Mouse (Mus musculus): ENCODE measurements around the gene Wdr46. TPM values are rescaled to one million over a fixed set of nuclear protein-coding genes. Genes with fewer than 3 reads are reported as not detected.

Gene Wdr46
- polyA plus RNA-seq, 1 experiment from 2014 or later = 23.1 TPM

DNA sequence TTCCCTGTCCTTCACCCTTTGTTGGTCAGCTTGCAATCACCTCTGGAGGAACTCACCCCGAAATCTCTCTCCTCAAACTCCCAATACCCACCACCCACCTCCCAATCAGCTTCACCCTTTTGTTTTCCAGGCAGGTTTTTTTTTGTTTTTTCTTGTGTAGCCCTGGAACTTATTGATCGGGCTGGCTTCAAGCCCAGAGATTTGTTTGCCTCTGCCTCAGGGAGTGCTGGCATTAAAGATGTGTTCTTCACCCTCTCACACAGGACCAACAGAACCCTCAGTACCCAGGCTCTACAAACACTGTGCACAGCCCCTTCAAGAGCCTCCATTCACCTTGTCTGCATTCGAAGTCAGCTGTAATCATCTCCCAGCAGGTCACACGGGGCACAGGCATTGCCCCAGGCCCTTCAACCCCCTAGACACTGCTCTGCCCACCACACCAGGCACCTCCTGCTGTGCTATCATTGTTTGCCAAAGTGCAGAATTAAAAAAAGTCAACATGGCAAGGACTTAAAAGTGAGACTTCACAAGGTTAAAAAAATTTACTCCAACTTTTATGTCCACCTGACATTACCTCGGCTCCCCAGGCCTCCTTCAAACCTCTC lies 13.6 kb downstream of the Wdr46 start:
- 31% methylated on average over 5 of the region's 5 CpGs for whole genome bisulfite sequencing
- no peak for ATAC-seq (ENCODE audit: insufficient read depth, low FRiP score)
- Histone ChIP-seq H3K4me1 (ENCODE audit: control insufficient read depth, insufficient read depth, low read length) (peaks cover 46% of the 10 kb centered on the region), H3K36me3 (ENCODE audit: control insufficient read depth, insufficient read depth, low read length) (peaks cover 4% of the 10 kb centered on the region; the same call in 1 of the 2 replicates), H3K4me3 (replicated peaks; ENCODE audit: low read length) (peak overlapping the region; percentile 97), H3K9me3 (replicated peaks; ENCODE audit: control insufficient read depth, low read length) (no peaks in the 10 kb centered on the region), H3K27me3 (ENCODE audit: control insufficient read depth, insufficient read depth, low read length) (no peaks in the 10 kb centered on the region), H3K9ac (ENCODE audit: low read length) (peak overlapping the region; percentile 98), H3K27ac (ENCODE audit: low read length) (peak overlapping the region; percentile 92), H3K4me2 (ENCODE audit: low read depth, low read length) (peak overlapping the region; percentile 97)

DNA sequence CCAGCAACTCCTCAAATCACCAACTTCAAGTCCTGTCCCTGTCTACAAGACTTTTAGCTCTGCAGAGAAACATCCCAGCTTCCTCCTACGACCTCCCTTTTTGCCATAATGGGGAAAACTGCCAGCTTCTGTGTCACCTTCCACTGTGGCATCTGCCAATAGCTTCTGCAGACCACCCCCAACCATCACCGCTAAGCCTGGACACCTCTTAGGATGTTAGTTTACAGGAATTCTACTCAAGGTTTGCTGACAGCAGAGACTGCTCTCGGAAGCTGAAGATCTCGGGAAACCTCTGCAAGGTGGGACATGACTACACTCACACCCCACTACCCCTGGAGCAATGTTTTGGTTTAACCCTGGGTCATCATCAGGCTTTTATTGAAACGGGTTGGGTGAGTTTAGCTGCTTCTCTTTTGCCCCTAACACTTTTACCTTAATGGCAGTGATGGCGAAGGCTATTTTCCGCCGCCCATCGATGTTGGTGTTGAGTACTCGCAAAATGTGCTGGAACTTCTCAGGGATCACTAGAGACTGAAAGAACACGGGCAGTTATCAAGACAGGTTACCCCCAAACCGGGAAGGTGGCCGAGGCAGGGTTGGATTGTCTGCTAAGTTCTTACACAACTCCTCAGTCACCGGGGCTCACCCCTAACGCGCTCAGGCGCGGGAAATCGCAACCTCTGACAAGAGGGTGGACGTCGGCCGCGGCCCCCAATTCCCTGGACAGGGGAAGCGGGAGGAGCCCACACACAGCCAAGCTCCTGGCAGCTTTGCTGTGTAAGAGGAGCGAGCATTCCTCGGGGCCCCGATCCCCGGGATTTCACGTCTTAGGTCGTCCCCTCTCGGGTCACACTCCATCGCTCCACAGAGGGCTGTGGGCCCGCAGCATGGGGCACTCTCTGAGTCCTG lies 14.4 kb downstream of the Wdr46 start:
- WGBS = under 1% methylated on average over 33 of the region's 33 CpGs
- Histone ChIP-seq H3K27ac (ENCODE audit: low read length) (peak overlapping the region; percentile 92), H3K4me2 (ENCODE audit: low read depth, low read length) (peak overlapping the region; percentile 97), H3K36me3 (ENCODE audit: control insufficient read depth, insufficient read depth, low read length) (peaks cover 12% of the 10 kb centered on the region; the same call in 1 of the 2 replicates), H3K9ac (ENCODE audit: low read length) (peak overlapping the region; percentile 98), H3K9me3 (replicated peaks; ENCODE audit: control insufficient read depth, low read length) (no peaks in the 10 kb centered on the region), H3K27me3 (ENCODE audit: control insufficient read depth, insufficient read depth, low read length) (no peaks in the 10 kb centered on the region), H3K4me1 (ENCODE audit: control insufficient read depth, insufficient read depth, low read length) (peaks cover 45% of the 10 kb centered on the region), H3K4me3 (replicated peaks; ENCODE audit: low read length) (peak overlapping the region; percentile 97)
- peak; percentile 6; the same call in 1 of the 2 replicates for ATAC-seq (ENCODE audit: insufficient read depth, low FRiP score)

DNA sequence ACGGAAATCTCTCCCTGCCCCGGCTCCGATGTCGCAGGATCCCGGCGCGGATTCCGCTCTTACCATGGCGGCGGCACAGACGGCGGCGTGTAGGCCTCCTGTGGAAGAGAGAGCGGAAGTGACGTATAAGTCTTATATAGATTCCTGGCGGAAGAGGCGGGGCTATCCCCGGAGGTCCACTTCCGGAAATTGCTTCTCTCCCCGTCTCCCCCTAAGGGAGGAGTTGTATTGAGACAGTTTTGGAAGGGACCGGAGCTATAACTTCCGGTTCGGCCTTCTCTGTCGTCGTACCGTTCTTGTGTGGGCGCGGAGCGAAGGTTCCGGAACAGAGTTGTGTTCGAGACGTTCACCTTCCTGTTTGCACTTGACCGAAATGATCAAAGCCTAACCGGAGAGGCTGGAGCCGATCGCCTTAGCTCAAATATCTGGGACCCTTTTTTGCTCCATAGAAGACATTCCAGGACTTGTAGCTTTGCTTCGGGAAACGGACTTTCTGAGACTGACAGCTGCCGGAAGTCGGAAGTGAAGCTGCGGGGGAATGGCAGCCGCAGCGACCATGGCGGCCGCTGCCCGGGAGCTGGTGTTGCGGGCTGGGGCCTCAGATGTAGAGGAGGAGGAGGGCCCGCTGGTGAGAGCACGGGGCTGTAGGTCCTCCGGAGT lies 15.2 kb downstream of the Wdr46 start, which contains the start of the genes Vps52 and Rps18:
Gene Vps52, plus strand, starts transcription at position 258 of the 660 bp plus-strand sequence.
Gene Rps18, minus strand, starts transcription at position 447 of the 660 bp plus-strand sequence.
- Histone ChIP-seq H3K4me1 (ENCODE audit: control insufficient read depth, insufficient read depth, low read length) (peaks cover 37% of the 10 kb centered on the region), H3K36me3 (ENCODE audit: control insufficient read depth, insufficient read depth, low read length) (peaks cover 12% of the 10 kb centered on the region; the same call in 1 of the 2 replicates), H3K27me3 (ENCODE audit: control insufficient read depth, insufficient read depth, low read length) (no peaks in the 10 kb centered on the region), H3K9ac (ENCODE audit: low read length) (peak within 1 kb of the TSS; percentile 98), H3K4me3 (replicated peaks; ENCODE audit: low read length) (peak within 1 kb of the TSS; percentile 97), H3K4me2 (ENCODE audit: low read depth, low read length) (peak within 1 kb of the TSS; percentile 97), H3K9me3 (replicated peaks; ENCODE audit: control insufficient read depth, low read length) (no peaks in the 10 kb centered on the region), H3K27ac (ENCODE audit: low read length) (peak within 1 kb of the TSS; percentile 92)
- WGBS = under 1% methylated on average over 50 of the region's 50 CpGs
- peak; percentile 91 for ATAC-seq (ENCODE audit: insufficient read depth, low FRiP score)

DNA sequence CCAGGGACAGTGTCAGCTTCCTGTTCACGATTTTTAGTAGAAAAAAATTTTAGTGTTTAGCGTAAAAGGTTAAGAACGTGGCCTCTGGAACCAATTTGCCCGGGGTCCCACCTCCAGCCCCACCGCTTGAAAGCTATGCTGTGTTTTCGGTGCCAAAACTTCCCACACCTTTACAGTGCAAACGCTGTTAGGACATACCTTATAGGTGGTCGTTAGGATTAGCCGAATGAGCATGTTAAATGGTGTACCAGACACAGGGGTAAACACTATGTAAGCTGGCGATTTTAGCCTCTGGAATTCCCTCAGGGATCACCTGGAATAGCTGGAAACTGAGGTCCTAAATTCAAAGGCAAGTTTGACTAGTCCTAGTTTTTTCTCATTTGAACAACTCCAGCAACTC lies 15.9 kb downstream of the Wdr46 start:
- ATAC-seq (ENCODE audit: insufficient read depth, low FRiP score) = no peak
- H3K9ac ChIP-seq (ENCODE audit: low read length) = peak overlapping the region; percentile 81
- 7% methylated on average over 10 of the region's 10 CpGs for WGBS
- peak overlapping the region; percentile 75 for H3K4me2 ChIP-seq (ENCODE audit: low read depth, low read length)
- no peak overlapping the region for H3K27ac ChIP-seq (ENCODE audit: low read length)
- peaks cover 37% of the 10 kb centered on the region for H3K4me1 ChIP-seq (ENCODE audit: control insufficient read depth, insufficient read depth, low read length)
- H3K36me3 ChIP-seq (ENCODE audit: control insufficient read depth, insufficient read depth, low read length) = peaks cover 12% of the 10 kb centered on the region; the same call in 1 of the 2 replicates
- H3K27me3 ChIP-seq (ENCODE audit: control insufficient read depth, insufficient read depth, low read length) = no peaks in the 10 kb centered on the region
- H3K4me3 ChIP-seq (replicated peaks; ENCODE audit: low read length) = peak overlapping the region; percentile 97
- H3K9me3 ChIP-seq (replicated peaks; ENCODE audit: control insufficient read depth, low read length) = no peaks in the 10 kb centered on the region

DNA sequence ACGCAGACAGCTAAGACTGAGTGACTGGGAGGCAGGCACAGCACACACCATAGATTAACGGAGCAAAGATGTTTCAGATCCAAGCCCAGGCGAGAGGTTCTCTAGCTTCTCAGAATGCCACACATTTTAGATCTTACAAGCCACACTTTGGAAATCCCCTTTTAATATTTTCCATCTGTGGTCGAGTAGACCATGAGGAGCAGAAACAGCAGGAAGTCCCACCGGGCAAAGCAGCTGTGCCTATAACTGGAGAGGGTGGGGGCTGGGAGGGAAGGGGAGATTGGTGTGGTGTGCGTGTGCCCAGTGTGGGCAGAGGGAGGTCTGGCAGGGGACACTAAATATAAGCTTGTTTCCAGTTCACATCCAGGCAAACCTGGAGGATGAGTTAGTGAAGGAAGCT lies 17.0 kb downstream of the Wdr46 start:
- H3K36me3 ChIP-seq (ENCODE audit: control insufficient read depth, insufficient read depth, low read length) = peaks cover 12% of the 10 kb centered on the region; the same call in 1 of the 2 replicates
- H3K27ac ChIP-seq (ENCODE audit: low read length) = no peak overlapping the region
- H3K9me3 ChIP-seq (replicated peaks; ENCODE audit: control insufficient read depth, low read length) = no peaks in the 10 kb centered on the region
- H3K9ac ChIP-seq (ENCODE audit: low read length) = no peak overlapping the region
- no peak overlapping the region for H3K4me3 ChIP-seq (replicated peaks; ENCODE audit: low read length)
- WGBS = 88% methylated on average over 6 of the region's 6 CpGs
- H3K4me2 ChIP-seq (ENCODE audit: low read depth, low read length) = no peak overlapping the region
- no peak for ATAC-seq (ENCODE audit: insufficient read depth, low FRiP score)
- peaks cover 26% of the 10 kb centered on the region for H3K4me1 ChIP-seq (ENCODE audit: control insufficient read depth, insufficient read depth, low read length)
- H3K27me3 ChIP-seq (ENCODE audit: control insufficient read depth, insufficient read depth, low read length) = no peaks in the 10 kb centered on the region

DNA sequence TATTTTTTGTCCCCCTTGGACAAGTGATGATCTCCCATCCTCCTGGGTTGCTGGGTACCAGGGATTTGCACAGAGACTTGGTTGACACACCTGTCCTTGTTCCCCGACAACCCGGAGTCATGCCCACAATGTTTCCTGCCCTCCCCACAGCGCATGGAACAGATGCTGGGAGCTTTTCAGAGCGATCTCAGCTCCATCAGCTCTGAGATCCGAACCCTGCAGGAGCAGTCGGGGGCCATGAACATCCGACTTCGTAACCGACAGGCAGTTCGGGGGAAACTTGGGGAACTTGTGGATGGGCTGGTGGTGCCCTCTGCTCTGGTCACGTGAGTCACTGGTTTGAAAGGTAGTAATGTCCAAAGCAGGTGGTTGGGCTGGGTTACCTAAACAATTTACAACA lies 18.0 kb downstream of the Wdr46 start:
- Histone ChIP-seq H3K9me3 (replicated peaks; ENCODE audit: control insufficient read depth, low read length) (no peaks in the 10 kb centered on the region), H3K36me3 (ENCODE audit: control insufficient read depth, insufficient read depth, low read length) (0 out of 2 replicates have a peak, but pooled peaks cover 15% of the 10 kb centered on the region), H3K27me3 (ENCODE audit: control insufficient read depth, insufficient read depth, low read length) (no peaks in the 10 kb centered on the region), H3K4me2 (ENCODE audit: low read depth, low read length) (no peak overlapping the region), H3K27ac (ENCODE audit: low read length) (no peak overlapping the region), H3K4me3 (replicated peaks; ENCODE audit: low read length) (no peak overlapping the region), H3K9ac (ENCODE audit: low read length) (no peak overlapping the region; the same call in 1 of the 2 replicates), H3K4me1 (ENCODE audit: control insufficient read depth, insufficient read depth, low read length) (peaks cover 16% of the 10 kb centered on the region)
- ATAC-seq (ENCODE audit: insufficient read depth, low FRiP score) = no peak
- 91% methylated on average over 11 of the region's 11 CpGs for WGBS

DNA sequence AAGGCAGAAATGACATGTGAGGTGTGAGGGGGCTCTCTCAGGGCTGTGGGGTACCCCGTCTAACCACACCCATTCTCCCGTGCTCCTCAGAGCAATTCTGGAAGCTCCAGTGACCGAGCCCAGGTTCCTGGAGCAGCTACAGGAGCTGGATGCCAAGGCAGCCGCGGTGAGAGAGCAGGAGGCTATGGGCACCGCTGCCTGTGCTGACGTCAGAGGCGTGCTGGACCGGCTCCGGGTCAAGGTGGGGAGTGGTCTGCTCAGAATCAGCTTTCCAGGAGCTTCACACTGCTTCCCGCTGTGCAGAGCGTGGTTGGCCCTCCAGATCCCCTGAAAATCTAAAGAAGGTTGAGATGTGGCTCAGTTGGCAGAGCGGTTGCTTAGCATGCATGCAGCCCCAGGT lies 18.7 kb downstream of the Wdr46 start:
- no peak overlapping the region for H3K4me3 ChIP-seq (replicated peaks; ENCODE audit: low read length)
- H3K4me2 ChIP-seq (ENCODE audit: low read depth, low read length) = no peak overlapping the region
- no peak overlapping the region for H3K27ac ChIP-seq (ENCODE audit: low read length)
- no peak overlapping the region for H3K9ac ChIP-seq (ENCODE audit: low read length)
- H3K27me3 ChIP-seq (ENCODE audit: control insufficient read depth, insufficient read depth, low read length) = no peaks in the 10 kb centered on the region
- H3K4me1 ChIP-seq (ENCODE audit: control insufficient read depth, insufficient read depth, low read length) = peaks cover 10% of the 10 kb centered on the region
- H3K9me3 ChIP-seq (replicated peaks; ENCODE audit: control insufficient read depth, low read length) = no peaks in the 10 kb centered on the region
- H3K36me3 ChIP-seq (ENCODE audit: control insufficient read depth, insufficient read depth, low read length) = 0 out of 2 replicates have a peak, but pooled peaks cover 15% of the 10 kb centered on the region
- 96% methylated on average over 13 of the region's 13 CpGs for WGBS
- no peak for ATAC-seq (ENCODE audit: insufficient read depth, low FRiP score)

DNA sequence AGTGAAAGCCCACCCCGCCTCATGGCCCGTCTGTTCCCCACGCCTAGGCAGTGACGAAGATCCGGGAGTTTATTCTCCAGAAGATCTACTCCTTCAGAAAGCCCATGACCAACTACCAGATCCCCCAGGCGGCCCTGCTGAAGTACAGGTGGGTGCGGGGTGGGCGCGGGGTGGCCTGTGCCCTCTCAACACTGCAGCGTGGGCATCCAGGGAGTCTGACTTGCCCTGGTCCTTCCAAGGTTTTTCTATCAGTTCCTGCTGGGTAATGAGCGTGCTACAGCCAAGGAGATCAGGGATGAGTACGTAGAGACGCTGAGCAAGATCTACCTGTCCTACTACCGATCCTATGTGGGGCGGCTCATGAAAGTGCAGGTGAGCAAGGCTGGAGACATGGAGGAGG lies 19.5 kb downstream of the Wdr46 start:
- no peak overlapping the region for H3K4me2 ChIP-seq (ENCODE audit: low read depth, low read length)
- H3K4me1 ChIP-seq (ENCODE audit: control insufficient read depth, insufficient read depth, low read length) = peaks cover 5% of the 10 kb centered on the region
- no peak overlapping the region for H3K27ac ChIP-seq (ENCODE audit: low read length)
- H3K9ac ChIP-seq (ENCODE audit: low read length) = no peak overlapping the region
- ATAC-seq (ENCODE audit: insufficient read depth, low FRiP score) = no peak
- H3K36me3 ChIP-seq (ENCODE audit: control insufficient read depth, insufficient read depth, low read length) = 0 out of 2 replicates have a peak, but pooled peaks cover 15% of the 10 kb centered on the region
- WGBS = 92% methylated on average over 15 of the region's 15 CpGs
- no peak overlapping the region for H3K4me3 ChIP-seq (replicated peaks; ENCODE audit: low read length)
- H3K9me3 ChIP-seq (replicated peaks; ENCODE audit: control insufficient read depth, low read length) = no peaks in the 10 kb centered on the region
- H3K27me3 ChIP-seq (ENCODE audit: control insufficient read depth, insufficient read depth, low read length) = no peaks in the 10 kb centered on the region

All from stomach, embryonic 16.5 days (tissue).